Mouse (Mus musculus): ENCODE measurements around the gene Tmem262. TPM values are rescaled to one million over a fixed set of nuclear protein-coding genes. Genes with fewer than 3 reads are reported as not detected.

The Tmem262 gene
- polyA plus RNA-seq, 1 experiment from 2014 or later: not detected

- Histone ChIP-seq H3K4me3 (ENCODE audit: low read depth, low read length) (peak overlapping the region; percentile 84), H3K27ac (ENCODE audit: low read length) (peak overlapping the region; percentile 98), H3K4me2 (ENCODE audit: low read depth, low read length) (peak overlapping the region; percentile 98), H3K27me3 (ENCODE audit: control insufficient read depth, insufficient read depth, low read depth, low read length) (no peaks in the 10 kb centered on the region), H3K9ac (ENCODE audit: low read depth, low read length) (peak overlapping the region; percentile 86), H3K36me3 (ENCODE audit: control insufficient read depth, insufficient read depth) (peaks cover 22% of the 10 kb centered on the region), H3K9me3 (replicated peaks; ENCODE audit: control insufficient read depth, low read length) (no peaks in the 10 kb centered on the region), H3K4me1 (ENCODE audit: control insufficient read depth, low read depth, low read length) (peaks cover 33% of the 10 kb centered on the region)
- ATAC-seq (ENCODE audit: low read depth): peak; percentile 55
- WGBS (ENCODE audit: insufficient replicate concordance): 9% methylated on average over 20 of the region's 20 CpGs
These were observed 34.2 kb upstream of the Tmem262 start for GRCm38 (mm10) chr19:6045366-6046293.

- ATAC-seq (ENCODE audit: low read depth): peak; percentile 90
- Histone ChIP-seq H3K4me3 (ENCODE audit: low read depth, low read length) (peak within 1 kb of the TSS; percentile 84), H3K36me3 (ENCODE audit: control insufficient read depth, insufficient read depth) (peaks cover 31% of the 10 kb centered on the region), H3K4me1 (ENCODE audit: control insufficient read depth, low read depth, low read length) (peaks cover 33% of the 10 kb centered on the region), H3K9ac (ENCODE audit: low read depth, low read length) (peak within 1 kb of the TSS; percentile 86), H3K27me3 (ENCODE audit: control insufficient read depth, insufficient read depth, low read depth, low read length) (no peaks in the 10 kb centered on the region), H3K9me3 (replicated peaks; ENCODE audit: control insufficient read depth, low read length) (no peaks in the 10 kb centered on the region), H3K4me2 (ENCODE audit: low read depth, low read length) (peak within 1 kb of the TSS; percentile 98), H3K27ac (ENCODE audit: low read length) (peak within 1 kb of the TSS; percentile 98)
- WGBS (ENCODE audit: insufficient replicate concordance): under 1% methylated on average over 65 of the region's 65 CpGs
These were observed 33.3 kb upstream of the Tmem262 start, which contains the start of gene Syvn1 for GRCm38 (mm10) chr19:6046294-6047153. TSS of gene Syvn1 (plus strand) at chr19:6046576.

DNA sequence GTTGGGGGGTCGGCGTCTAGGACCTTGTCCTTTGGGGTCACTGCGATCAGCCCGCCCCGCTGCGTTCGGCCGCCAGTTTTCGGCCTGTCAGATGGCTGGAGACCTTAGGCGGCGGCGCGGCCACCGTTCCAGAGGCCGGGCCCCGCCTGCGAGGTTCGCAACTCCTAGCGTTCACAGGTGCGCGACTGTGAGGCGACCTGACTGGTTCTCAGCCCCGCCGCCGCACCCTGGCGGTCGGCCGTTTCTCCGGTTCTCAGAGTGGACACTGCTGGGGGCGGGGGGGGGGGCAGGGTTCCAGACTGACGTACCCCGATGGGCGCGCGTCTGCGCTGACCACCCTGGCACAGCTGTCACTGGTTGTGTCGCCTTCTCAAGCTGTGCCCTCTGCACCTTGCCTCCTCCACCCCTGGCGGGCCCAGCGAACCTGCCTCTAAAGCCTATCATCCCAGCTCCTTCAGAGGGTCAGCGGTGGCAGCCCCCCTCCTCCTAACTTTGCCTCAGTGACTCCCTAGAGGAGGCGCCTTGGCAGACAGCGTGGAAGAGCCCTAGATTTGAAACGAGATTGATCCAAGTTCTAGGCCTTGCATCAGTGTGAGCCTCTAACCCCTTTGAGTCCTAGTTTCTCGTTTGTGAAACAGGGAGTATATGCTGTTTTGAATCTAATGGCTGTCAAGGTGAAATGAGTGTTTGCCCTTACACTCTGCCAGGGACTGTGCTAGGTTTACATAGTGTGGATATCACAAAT lies 32.5 kb upstream of the Tmem262 start:
- H3K27ac ChIP-seq (ENCODE audit: low read length): peak overlapping the region; percentile 98

DNA sequence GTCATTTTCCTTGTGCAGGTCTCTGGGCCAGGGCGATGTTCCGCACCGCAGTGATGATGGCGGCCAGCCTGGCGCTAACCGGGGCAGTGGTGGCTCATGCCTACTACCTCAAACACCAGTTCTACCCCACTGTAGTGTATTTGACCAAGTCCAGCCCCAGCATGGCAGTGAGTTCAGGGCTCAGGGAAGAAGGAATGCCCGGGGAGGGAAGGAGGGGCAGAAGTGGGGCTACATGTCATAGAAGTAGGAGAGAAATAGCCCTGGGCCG lies 32.0 kb upstream of the Tmem262 start:
- ATAC-seq (ENCODE audit: low read depth): no peak

More for the DNA sequence above, 32.5 kb upstream of the Tmem262 start:
- H3K4me1 ChIP-seq (ENCODE audit: control insufficient read depth, low read depth, low read length): peaks cover 33% of the 10 kb centered on the region
- H3K27me3 ChIP-seq (ENCODE audit: control insufficient read depth, insufficient read depth, low read depth, low read length): no peaks in the 10 kb centered on the region
- no peaks in the 10 kb centered on the region for H3K9me3 ChIP-seq (replicated peaks; ENCODE audit: control insufficient read depth, low read length)
- peak; percentile 7 for ATAC-seq (ENCODE audit: low read depth)
- peak overlapping the region; percentile 86 for H3K9ac ChIP-seq (ENCODE audit: low read depth, low read length)
- H3K4me2 ChIP-seq (ENCODE audit: low read depth, low read length): peak overlapping the region; percentile 98
- WGBS (ENCODE audit: insufficient replicate concordance): under 1% methylated on average over 44 of the region's 44 CpGs
- peak overlapping the region; percentile 84 for H3K4me3 ChIP-seq (ENCODE audit: low read depth, low read length)
- peaks cover 39% of the 10 kb centered on the region for H3K36me3 ChIP-seq (ENCODE audit: control insufficient read depth, insufficient read depth)

GRCm38 (mm10) chr19:6048681-6049410 lies 31.0 kb upstream of the Tmem262 start:
- 59% methylated on average over 11 of the region's 11 CpGs for WGBS (ENCODE audit: insufficient replicate concordance)
- Histone ChIP-seq H3K27me3 (ENCODE audit: control insufficient read depth, insufficient read depth, low read depth, low read length) (no peaks in the 10 kb centered on the region), H3K4me3 (ENCODE audit: low read depth, low read length) (peak overlapping the region; percentile 3; the same call in 1 of the 2 replicates), H3K9me3 (replicated peaks; ENCODE audit: control insufficient read depth, low read length) (no peaks in the 10 kb centered on the region), H3K4me1 (ENCODE audit: control insufficient read depth, low read depth, low read length) (peaks cover 35% of the 10 kb centered on the region), H3K4me2 (ENCODE audit: low read depth, low read length) (peak overlapping the region; percentile 98), H3K36me3 (ENCODE audit: control insufficient read depth, insufficient read depth) (peaks cover 54% of the 10 kb centered on the region), H3K27ac (ENCODE audit: low read length) (peak overlapping the region; percentile 9; the same call in 1 of the 2 replicates), H3K9ac (ENCODE audit: low read depth, low read length) (peak overlapping the region; percentile 1)
- ATAC-seq (ENCODE audit: low read depth): no peak

More for the DNA sequence above, 32.0 kb upstream of the Tmem262 start:
- Histone ChIP-seq H3K4me2 (ENCODE audit: low read depth, low read length) (peak overlapping the region; percentile 98), H3K4me3 (ENCODE audit: low read depth, low read length) (peak overlapping the region; percentile 84), H3K27ac (ENCODE audit: low read length) (no peak overlapping the region; the same call in 1 of the 2 replicates), H3K36me3 (ENCODE audit: control insufficient read depth, insufficient read depth) (peaks cover 44% of the 10 kb centered on the region), H3K9me3 (replicated peaks; ENCODE audit: control insufficient read depth, low read length) (no peaks in the 10 kb centered on the region), H3K9ac (ENCODE audit: low read depth, low read length) (peak overlapping the region; percentile 86), H3K4me1 (ENCODE audit: control insufficient read depth, low read depth, low read length) (peaks cover 33% of the 10 kb centered on the region), H3K27me3 (ENCODE audit: control insufficient read depth, insufficient read depth, low read depth, low read length) (no peaks in the 10 kb centered on the region)
- WGBS (ENCODE audit: insufficient replicate concordance): 78% methylated on average over 8 of the region's 8 CpGs

DNA sequence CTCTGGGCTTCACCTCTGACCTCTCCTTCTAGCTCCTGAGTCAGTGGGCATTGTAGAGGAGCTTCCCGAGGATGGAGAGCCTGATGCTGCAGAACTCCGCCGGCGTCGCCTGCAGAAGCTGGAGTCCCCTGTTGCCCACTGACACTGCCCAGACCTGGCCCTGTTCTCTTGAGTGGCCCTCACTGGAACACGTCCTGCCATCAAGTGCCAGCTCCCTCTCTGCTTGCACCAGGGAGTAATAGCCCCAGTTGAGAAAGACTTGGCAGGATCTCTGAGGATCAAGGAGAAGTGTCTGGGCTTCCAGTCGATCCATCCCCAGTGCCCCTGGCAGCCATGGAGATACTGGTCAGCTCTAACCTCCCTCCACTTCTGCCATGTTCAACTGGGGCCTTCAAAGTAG lies 27.3 kb upstream of the Tmem262 start:
- Histone ChIP-seq H3K27me3 (ENCODE audit: control insufficient read depth, insufficient read depth, low read depth, low read length) (no peaks in the 10 kb centered on the region), H3K4me1 (ENCODE audit: control insufficient read depth, low read depth, low read length) (peaks cover 31% of the 10 kb centered on the region), H3K9me3 (replicated peaks; ENCODE audit: control insufficient read depth, low read length) (no peaks in the 10 kb centered on the region), H3K36me3 (ENCODE audit: control insufficient read depth, insufficient read depth) (peaks cover 69% of the 10 kb centered on the region), H3K4me2 (ENCODE audit: low read depth, low read length) (no peak overlapping the region), H3K9ac (ENCODE audit: low read depth, low read length) (no peak overlapping the region), H3K27ac (ENCODE audit: low read length) (no peak overlapping the region), H3K4me3 (ENCODE audit: low read depth, low read length) (no peak overlapping the region)
- 83% methylated on average over 7 of the region's 7 CpGs for WGBS (ENCODE audit: insufficient replicate concordance)
- ATAC-seq (ENCODE audit: low read depth): no peak

DNA sequence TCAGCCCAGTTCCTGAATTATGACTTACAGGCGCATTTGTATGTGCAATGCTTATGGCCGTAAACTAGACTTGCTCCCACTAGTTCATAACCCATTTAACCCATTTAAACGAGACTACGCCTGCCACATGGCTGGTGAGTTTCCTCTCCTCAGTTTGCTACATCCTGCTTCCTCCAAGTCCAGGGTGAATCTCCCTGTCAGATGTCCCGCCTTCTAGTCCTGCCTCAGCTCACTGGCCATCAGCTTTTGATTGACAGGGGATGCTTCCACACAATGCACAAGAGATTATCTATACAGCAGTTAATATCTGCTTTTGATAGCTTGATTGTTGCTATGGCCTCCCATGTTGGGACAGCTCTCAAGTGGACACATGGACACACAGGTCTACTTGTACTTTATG lies 25.5 kb upstream of the Tmem262 start:
- Histone ChIP-seq H3K4me2 (ENCODE audit: low read depth, low read length) (no peak overlapping the region), H3K4me1 (ENCODE audit: control insufficient read depth, low read depth, low read length) (peaks cover 20% of the 10 kb centered on the region), H3K27ac (ENCODE audit: low read length) (no peak overlapping the region), H3K36me3 (ENCODE audit: control insufficient read depth, insufficient read depth) (peaks cover 66% of the 10 kb centered on the region), H3K27me3 (ENCODE audit: control insufficient read depth, insufficient read depth, low read depth, low read length) (no peaks in the 10 kb centered on the region), H3K9me3 (replicated peaks; ENCODE audit: control insufficient read depth, low read length) (no peaks in the 10 kb centered on the region), H3K9ac (ENCODE audit: low read depth, low read length) (no peak overlapping the region), H3K4me3 (ENCODE audit: low read depth, low read length) (no peak overlapping the region)
- WGBS (ENCODE audit: insufficient replicate concordance): 76% methylated on average over 5 of the region's 5 CpGs
- ATAC-seq (ENCODE audit: low read depth): no peak

GRCm38 (mm10) chr19:6056696-6057095 lies 23.1 kb upstream of the Tmem262 start:
- Histone ChIP-seq H3K4me2 (ENCODE audit: low read depth, low read length) (peak overlapping the region; percentile 96), H3K27ac (ENCODE audit: low read length) (peak overlapping the region; percentile 80; the same call in 1 of the 2 replicates), H3K9ac (ENCODE audit: low read depth, low read length) (peak overlapping the region; percentile 88), H3K36me3 (ENCODE audit: control insufficient read depth, insufficient read depth) (peaks cover 47% of the 10 kb centered on the region), H3K27me3 (ENCODE audit: control insufficient read depth, insufficient read depth, low read depth, low read length) (no peaks in the 10 kb centered on the region), H3K4me1 (ENCODE audit: control insufficient read depth, low read depth, low read length) (peaks cover 26% of the 10 kb centered on the region), H3K4me3 (ENCODE audit: low read depth, low read length) (peak overlapping the region; percentile 94), H3K9me3 (replicated peaks; ENCODE audit: control insufficient read depth, low read length) (no peaks in the 10 kb centered on the region)
- 39% methylated on average over 4 of the region's 4 CpGs for WGBS (ENCODE audit: insufficient replicate concordance)
- no peak for ATAC-seq (ENCODE audit: low read depth)

Measured in liver, embryonic 16.5 days (tissue).